Mouse (Mus musculus) E14TG2a.4 (cell line): ENCODE measurements around the gene Npc1l1.

Experiments used
- CTCF ChIP-seq: conservative IDR thresholded peaks from 2 replicates; pipeline ENCODE4 v1.5.1; 2014; ENCODE audit warnings: low read length
- NANOG ChIP-seq: IDR thresholded peaks from 2 replicates; pipeline ENCODE4 v1.6.1; 2014; ENCODE audit warnings: borderline replicate concordance, low read length, mixed read lengths

- TF ChIP-seq CTCF: no peak
- no peak for TF ChIP-seq NANOG
These were observed 31.5 kb downstream of the Npc1l1 start for GRCm38 (mm10) chr11:6198449-6198848.
